Mouse (Mus musculus): ENCODE data around the gene Ahcyl2. TPM values are rescaled to one million over a fixed set of nuclear protein-coding genes. Genes with fewer than 3 reads are reported as not detected.
A peak's percentile ranks its signal among the peaks of the same experiment; 100 is the strongest.
"Not testable (repeated sequence)": the region's sequence is repeated elsewhere in the genome, so short reads cannot be mapped to it uniquely, and the experiment has no call there.

Gene Ahcyl2
- total RNA-seq, 2 experiments from 2014 or later = 13.8 to 17.1 TPM

DNA sequence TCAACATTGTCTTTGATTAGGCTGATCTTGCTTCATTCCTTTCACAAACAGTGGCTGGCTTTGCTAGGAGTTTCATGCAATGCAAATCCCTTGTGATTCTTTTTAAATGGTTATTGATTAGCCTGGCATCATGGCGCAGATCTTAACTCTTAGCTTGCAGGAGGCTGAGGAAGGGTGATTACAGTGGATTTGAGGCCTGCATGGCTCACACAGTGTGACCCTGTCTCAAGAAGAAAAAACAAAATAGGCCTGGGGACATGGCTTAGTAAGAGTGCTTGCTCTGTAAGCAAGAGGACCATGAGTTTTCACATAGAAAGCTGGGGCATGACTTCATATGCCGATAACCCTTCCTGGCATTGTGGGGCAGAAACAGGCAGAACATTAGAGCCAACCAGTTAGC lies 47.8 kb downstream of the Ahcyl2 start:
- no peak for DNase-seq

DNA sequence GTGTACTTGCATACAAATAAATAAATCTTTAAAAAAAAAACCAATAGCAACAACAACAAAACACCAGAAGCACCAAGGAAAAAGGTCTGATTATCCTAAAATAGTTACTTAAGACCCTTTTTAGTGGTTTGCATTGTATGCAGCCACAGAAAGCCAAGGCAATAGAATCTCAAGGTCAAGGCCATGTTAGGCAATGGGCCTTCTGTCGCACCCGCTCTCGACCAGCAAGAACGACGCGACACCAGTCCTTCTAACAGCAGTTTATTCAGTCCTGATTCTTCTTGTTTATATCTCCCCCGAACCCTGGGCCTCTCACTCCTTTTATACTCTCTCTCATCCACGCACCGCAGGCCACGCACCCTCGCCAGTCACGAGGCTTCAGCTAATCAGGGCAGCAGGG lies 48.6 kb downstream of the Ahcyl2 start:
- DNase-seq = not testable (repeated sequence)

DNA sequence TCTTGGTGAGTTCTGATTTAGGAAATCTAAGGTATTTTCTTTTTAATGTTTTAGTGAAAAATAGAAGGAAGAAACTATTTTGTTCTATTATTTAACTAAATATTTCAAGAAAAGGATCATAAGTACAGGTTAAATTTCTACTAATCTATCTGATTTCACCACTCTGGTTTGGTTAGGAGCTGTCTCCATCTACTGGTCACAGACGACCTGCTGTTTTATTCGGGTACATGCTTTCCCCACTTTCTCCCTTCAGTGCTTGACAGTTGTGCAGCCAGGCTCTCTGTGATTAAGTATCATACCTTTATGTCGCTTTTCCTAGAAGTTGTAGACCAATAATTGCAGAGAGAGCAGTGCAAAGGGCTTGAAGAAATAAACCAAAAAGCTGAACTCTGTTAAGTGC lies 51.5 kb downstream of the Ahcyl2 start:
- DNase-seq = peak; percentile 40

DNA sequence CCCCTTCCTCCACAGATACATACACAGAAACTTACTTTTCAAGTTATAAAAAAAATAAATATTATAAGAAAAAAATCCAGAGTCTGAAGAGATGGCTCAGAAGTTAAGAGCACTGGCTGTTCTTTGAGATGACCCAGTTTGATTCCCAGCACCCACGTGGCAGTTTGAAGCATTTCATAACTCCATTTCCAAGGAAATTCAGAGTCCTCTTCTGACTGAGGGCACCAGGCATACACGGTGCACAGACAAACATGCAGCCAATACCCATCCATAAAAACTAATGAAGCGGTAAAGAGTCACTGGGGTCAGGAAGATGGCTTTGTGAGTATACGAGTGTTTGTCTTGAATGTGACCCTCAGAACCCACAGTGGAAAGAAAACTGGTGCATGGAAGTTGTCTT lies 52.5 kb downstream of the Ahcyl2 start:
- DNase-seq = no peak

DNA sequence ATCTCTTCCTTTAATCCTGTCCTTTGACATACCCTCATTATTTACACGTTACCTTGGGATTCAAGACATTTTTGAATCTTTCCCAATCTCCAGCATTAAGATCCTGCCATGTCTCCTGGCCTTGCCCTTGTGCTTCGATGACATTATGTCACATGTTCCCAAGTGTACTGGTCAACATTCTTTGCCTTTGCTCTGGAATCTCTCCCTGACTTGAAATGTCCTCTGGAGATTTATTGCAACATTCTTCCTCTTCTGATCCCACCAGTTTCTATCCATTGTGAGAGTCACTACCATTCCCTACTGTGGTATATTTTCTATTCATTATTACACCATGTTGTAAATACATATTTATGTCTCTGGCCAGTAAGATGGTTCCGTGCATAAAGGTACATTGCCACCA lies 53.1 kb downstream of the Ahcyl2 start:
- no peak for DNase-seq

DNA sequence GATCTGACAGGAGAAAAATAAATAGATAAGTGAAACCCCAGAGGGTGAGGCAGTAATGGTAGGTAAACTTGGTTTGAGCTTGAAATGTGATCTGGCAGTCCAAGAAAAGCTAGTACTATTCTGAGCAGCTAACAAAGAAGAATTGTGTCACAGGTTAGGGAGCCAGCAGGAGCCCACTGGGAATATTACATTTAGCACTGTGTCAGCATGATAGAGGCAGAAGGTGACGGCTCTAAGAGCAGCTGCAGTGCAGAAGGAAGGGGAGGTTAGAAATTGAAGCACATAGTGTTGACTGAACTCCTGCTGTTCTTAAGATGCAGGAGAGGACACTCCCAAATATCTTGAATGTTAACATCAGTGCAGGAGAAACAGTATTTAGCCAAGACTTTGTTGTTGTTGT lies 54.0 kb downstream of the Ahcyl2 start:
- no peak for DNase-seq

DNA sequence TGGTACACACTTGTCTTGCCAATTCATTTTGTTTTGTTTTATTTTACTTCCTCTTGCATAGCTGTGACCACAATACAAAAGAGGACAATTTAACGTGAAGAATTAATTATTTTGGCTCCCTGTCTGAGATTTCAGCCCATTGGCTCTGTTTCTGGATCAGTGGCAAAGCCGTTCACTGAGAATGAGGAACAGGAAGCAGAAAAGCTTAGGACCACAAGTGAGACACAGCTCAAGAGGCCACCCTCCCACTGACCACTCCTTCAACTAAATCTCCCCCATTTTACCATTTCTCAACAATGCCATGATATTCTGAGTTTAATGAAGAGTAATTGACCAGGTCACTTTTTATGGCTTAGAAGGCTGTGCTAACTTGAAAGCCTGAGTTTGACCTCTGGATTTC lies 57.5 kb downstream of the Ahcyl2 start:
- no peak for DNase-seq

DNA sequence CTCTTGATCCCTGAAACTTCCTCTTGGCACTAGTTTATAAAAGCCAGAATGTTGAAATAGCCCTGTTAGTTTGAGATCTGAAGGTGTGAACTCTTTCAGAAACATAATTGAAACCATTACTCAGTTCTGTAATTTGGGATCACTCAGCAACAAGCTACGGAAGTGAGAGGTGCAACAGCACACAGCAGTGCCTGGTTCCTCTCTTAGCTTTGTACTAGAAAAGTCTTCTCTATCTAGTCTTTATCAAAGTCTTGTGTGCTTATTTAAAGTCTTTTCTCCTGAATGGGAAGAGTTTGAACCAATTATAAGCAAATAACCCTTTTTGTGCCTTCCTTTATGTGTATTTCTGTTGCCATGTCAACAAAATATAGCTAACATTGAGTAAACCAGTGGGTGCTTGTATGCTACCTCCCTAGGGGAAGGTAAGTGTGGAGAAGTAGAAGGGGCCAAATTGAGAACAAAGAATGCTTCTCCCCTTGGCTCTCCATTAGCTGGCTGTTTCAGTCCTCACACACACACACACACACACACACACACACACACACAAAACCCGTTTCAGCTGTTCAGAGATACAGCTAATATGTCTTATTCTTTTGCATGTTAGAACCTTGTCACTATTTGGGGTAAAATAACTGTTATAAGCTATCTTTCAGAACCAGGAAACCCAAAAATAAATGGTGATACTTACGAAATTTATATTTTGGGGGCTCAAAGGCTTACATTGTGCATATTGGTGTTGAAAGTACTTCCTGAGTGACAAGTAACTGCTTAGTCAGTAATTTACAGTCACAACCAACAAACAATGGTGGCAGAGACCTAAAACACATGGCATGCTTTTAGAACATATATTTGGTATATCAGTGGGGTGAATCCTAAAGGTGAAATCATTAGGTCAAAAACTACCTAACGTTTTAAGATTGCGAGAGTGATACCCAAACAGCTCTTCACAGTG lies 59.8 kb downstream of the Ahcyl2 start:
- DNase-seq = no peak

DNA sequence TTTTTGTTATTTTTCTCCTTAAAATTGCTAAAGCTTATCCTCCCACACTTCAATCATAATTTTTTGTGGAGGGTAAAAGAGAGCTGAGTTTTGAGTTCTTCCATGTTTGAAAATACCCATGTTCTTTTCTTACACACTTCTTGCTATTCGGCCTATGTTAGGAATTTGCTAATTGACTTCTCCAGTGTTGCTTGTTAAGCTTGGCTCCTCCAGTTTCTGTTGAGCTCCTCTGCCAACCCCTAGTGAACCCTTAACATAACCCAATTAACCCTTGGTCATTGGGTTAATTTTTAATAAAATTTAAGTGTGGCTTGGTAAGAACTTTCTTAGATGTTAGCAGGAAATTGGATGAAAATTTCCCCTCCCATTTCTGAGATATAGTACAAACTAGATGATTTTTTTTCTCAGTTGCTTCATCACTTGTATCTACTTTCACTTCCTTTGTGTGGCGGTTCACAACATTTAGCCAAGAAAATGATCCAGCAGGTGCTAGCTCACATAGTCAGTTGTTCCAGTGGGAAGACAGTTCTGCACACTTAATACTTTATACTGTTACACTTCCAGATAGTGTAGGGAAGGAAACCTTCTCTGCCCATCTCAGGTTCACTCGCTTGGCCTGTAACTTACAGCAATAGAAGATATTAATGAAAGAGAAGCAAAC lies 60.9 kb downstream of the Ahcyl2 start:
- no peak for DNase-seq

DNA sequence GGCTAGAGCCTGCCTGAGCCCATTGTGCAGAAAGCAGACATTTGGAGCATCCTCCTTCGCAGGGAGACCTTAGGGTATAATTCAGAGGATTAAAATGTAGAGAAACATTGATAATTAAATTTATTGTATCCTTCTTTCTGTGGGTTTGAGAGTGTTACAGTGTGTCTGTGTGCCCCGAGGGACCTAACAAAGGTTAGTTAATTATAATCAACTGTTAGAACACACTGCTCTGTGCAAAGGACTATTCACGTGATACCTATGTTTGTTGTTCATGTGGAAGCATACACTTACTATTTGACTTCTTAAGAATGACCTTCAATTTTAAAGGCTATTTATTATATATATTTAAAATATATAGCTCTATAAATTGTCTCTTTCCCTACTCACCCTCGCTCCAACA lies 64.5 kb downstream of the Ahcyl2 start:
- DNase-seq = no peak

DNA sequence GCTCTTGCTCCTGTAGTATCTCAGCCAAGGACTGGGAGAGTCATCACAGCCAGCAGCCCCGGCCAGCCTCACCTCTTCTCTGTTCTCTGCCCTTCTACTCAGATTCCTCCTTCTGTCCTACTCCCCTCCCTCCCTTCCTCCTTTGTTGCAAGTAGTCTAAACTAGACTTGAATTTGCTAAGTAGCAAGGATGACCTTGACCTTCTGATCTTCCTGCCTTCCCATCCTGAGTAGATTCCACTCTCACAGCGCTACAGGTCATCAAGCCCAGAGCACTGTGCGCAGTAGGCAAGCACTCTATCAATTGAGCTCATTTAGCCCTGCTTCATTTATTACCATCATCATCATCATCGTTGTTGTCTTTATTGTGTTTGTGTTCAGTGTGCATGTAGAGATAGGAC lies 65.3 kb downstream of the Ahcyl2 start:
- DNase-seq = no peak

DNA sequence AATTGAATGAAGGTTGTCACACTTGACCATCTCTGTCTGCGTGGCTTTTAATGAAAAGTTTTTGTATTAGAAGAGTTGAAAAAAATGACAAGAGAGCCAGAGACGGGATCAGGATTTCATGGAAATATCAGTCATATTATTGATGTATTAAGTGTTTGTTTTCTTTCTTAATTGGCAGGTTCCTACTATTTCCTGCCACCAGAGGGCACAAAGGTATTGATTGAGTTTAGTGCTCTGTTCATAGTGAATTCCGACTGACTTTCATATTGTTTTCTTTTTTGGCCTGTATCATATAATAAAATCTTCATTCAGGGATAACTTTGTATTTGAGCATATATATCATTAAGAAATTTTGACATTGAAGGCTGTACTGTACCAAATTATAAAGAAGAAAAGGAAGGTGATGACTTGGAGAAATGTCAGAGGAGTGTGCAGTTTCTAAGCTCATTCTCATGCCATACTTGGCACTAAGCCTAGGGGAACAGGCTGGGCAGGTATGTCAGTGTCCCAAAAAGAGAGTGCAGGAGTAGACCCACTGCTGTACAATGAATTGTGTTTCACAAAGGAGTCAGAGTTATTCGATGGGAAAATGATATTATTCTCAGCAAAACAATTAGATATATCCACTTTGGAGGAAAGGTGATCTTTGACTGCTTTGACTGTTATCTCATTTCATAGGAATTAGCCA lies 65.9 kb downstream of the Ahcyl2 start:
- peak; percentile 29 for DNase-seq

DNA sequence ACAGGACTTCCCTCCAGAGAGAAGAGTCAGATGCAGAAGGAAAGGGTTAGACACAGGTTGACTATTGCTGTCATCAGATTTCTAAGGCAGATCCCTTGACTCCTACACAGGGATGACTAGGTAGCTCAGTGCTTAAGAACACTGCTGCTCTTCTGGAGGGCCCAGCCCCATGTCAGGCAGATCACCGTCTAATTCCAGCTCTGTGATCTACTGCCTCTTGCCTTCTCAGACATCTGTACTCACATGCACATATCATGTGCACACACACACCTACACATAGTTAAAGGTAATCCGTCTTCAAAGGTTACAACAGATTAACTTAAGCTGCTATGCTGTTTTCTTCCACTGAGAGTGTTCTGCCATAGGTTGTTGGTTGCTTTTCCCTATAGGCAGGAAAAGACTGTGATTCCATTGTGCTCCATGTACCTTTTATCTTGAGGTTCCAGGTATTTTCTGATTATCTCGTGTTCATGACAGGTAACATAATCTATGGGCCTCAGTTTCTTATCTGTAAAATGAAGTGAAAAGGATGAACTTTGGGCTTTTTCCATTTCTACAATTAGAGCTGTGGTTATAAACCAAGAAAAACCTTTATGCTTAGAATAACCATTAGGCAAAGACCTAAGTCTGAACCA lies 67.8 kb downstream of the Ahcyl2 start:
- no peak for DNase-seq

DNA sequence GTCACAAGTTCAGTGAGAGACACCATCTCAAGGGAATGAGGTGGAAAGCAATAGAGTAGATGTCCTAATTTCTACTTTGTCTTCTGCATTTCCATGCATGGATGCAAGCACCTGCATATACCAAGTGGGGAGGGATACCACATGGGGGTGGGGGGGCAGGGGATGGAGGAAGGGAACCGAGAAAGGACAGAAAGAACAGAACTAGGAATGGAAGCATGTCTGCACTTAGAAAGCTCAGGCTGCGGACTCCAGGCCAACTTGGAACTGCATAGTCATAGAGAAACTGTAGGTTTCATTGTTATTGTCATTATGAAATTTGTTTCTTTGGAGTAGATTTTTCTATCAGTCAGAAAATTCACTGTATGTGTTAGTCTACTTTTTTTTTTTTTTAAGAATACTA lies 69.8 kb downstream of the Ahcyl2 start:
- no peak for DNase-seq

DNA sequence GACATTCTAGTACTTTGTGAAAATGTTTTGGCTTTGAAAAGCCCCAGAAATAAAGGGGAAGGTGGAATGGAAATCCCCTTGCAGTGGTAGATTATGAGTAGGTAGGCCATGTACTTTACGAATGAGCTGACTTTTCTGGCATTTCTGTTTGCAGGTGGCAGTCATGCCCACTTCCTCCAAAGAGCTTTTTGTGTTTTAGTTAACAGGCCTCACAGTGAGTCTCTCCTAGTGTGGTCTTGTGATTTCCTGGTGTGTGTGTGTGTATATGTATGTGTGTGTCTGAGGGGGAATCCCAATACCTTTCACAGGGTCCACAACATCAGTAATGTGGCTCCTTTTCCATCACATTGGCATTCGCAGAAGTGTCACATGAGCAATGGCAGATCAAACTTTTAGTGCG lies 70.7 kb downstream of the Ahcyl2 start:
- no peak for DNase-seq

DNA sequence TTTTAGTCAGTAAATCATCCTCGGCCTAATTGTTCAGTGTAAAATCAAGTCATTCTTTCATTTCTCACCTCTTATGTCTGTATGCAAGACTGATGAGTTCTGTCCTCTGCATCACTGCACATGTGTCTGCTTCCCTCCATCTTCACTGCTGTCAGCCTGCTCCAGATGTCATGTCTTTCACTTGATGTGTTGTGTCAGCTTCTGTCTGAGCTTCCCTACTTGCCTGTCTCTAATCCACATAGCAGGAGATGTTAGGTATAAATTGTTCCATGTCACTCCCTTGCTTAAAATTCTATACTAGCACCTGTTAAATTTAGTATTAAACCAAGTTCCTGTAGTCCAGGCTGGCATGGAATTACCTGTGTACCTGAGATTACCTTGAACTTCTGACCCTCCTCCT lies 72.2 kb downstream of the Ahcyl2 start:
- no peak for DNase-seq

DNA sequence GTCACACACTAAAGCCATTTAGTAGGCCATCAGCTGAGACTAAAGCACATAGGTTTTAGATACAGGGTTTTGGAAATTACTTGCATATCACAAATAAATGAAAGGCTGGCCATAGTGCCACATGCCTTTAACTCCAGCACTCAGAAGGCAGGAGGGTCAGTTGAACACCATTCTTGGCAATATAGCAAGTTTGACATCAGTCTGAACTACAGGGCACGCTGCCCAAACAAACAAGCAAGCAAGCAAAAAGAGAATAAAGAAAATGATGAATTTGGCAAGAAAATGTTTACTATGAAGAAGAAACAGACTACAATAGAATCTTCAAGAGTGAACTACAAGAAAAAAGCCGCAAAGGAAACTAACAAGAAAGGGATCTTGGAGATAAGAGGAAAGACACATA lies 73.7 kb downstream of the Ahcyl2 start:
- DNase-seq = peak; percentile 17

DNA sequence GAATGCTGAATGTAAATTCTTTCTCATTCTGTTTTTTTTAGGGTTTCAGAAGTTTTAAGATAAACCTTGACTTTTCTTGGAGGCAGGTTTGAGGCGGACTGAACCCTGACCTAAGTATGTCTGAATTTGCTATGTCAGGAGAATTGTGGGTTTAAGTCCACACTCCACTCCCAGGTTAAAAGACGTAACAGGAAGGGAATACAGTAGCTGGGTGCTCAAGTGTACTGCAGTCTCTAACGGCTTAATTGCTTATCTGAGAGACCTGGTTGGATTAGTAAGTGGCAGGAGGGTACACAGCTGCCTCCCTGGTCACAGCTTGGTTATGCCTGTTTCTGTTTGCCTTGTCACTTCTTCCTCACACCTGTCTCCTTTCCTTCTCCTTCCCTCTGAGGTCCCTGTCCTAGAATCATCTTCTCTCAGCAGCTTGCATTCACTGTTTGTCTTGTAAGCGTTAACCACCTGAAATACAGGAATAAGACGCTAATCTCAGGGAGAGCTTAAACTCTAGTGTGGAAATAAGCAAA lies 79.9 kb downstream of the Ahcyl2 start:
- no peak for DNase-seq

DNA sequence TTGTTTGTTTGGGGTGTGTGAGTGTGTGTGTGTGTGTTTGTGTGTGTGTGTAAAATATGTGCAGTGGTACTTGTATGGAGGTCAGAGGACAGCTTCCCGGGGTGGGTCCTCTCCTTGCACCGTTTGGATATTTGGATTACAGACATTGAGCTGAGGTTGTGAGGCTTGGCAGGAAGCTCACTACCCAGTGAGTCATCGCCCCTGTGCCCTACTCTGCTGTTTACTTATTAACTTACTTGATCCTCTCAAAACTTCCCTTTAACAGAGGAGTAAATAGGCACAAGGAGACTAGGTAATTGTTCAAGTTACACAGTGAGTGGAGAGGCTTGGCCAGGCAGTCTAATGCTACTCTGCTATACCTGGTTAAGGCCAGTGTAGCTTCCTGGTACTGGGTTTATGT lies 81.0 kb downstream of the Ahcyl2 start:
- DNase-seq = no peak

DNA sequence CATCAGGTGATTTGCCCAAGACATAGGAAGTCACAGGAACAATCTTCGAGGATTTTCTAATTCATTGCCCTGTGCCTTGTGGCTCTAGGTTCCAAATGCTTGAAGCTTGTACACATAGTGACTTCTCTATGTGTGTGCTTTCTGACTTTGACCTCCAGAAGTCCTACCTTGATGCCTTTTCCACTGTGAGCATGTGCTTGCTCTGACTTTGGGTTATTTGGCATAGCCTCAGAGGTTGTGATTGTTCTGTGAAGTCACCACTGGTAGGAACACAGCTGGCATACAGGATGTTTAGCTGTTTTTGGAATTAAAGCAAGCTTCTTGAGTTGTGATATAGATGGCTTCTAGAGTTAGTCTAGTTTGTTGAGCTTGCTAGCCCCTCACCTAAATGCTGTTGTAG lies 82.3 kb downstream of the Ahcyl2 start:
- DNase-seq = no peak

DNA sequence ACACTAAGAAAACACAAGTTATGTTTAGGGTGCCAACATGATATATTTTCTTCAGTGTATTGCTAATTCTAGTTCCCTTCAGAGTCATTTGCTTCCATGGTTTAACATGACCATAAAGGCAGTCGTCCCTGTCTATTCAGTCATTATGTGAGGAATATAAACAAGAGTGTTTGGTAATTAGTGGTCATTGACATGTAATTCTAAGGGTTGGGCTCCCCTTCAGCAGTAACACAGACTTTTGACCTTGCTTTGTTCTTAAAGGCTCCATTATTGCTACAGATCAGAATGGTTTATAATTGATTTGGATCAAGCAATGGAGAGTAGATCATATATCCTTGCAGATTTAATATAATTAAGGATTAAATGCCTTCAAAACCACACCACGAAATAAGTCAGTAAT lies 82.9 kb downstream of the Ahcyl2 start:
- no peak for DNase-seq

DNA sequence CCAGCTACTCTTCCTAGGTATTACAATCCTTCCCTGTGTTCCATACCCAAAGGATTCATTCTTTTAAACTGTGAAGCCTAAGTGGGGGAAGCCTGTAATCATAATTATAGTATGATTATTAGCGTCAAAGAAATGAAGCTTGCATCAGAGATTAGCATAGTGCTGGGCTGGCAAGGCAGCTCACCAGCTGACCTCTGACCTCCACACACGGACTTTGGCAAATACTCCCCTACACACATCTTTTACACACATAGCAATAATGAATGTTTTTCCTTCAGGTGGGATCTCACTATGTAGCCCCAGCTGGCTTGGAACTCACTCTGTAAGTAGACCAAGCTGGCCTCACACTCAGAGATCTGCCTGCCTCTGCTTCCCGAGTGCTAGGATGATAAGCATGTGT lies 84.1 kb downstream of the Ahcyl2 start:
- no peak for DNase-seq
